Mouse (Mus musculus) embryonic facial prominence, embryonic 14.5 days (tissue): ENCODE data around the gene C8a. TPM values are rescaled to one million over a fixed set of nuclear protein-coding genes. Genes with fewer than 3 reads are reported as not detected.

ENCODE experiments used
- ATAC-seq: fragments of 200-750 bp; cut with Nextera tagmentation; 2 replicates; pipeline ENCODE4 v1.8.0; 2017; ENCODE audit warnings: low read depth, moderate number of reproducible peaks, moderate TSS enrichment
- DNase-seq: peaks from one replicate; pipeline ENCODE4 v3.0.0-alpha.2; 2015; ENCODE audit warnings: low spot score
- H3K27ac ChIP-seq: fragments of 300-500 bp; sonication (generic); replicated peaks from 2 replicates; pipeline ENCODE4 v1.5.1; 2014; ENCODE audit warnings: low read depth, mild to moderate bottlenecking, low read length, moderate library complexity
- H3K27me3 ChIP-seq: fragments of 300-500 bp; sonication (generic); replicated peaks from 2 replicates; pipeline ENCODE4 v1.6.1; 2014; ENCODE audit warnings: low read length; ENCODE audit not compliant: control insufficient read depth, insufficient read depth
- H3K36me3 ChIP-seq: fragments of 300-500 bp; sonication (generic); 2 replicates; pipeline ENCODE4 v1.6.1; 2014; ENCODE audit warnings: low read length, mixed read lengths; ENCODE audit not compliant: control insufficient read depth, insufficient read depth
- H3K4me1 ChIP-seq: fragments of 300-500 bp; sonication (generic); 2 replicates; pipeline ENCODE4 v1.6.1; 2014; ENCODE audit warnings: antibody characterized with exemption, low read length; ENCODE audit not compliant: control insufficient read depth, insufficient read depth
- H3K4me2 ChIP-seq: fragments of 300-500 bp; sonication (generic); 2 replicates; pipeline ENCODE4 v1.6.1; 2014; ENCODE audit warnings: low read depth, mild to moderate bottlenecking, low read length, moderate library complexity, mixed read lengths
- H3K4me3 ChIP-seq: fragments of 300-500 bp; sonication (generic); 2 replicates; pipeline ENCODE4 v1.5.1; 2014; ENCODE audit warnings: low read depth, mild to moderate bottlenecking, low read length
- H3K9ac ChIP-seq: fragments of 300-500 bp; sonication (generic); 2 replicates; pipeline ENCODE4 v1.6.1; 2014; ENCODE audit warnings: low read depth, mild to moderate bottlenecking, low read length, moderate library complexity, mixed read lengths
- H3K9me3 ChIP-seq: fragments of 300-500 bp; sonication (generic); 2 replicates; pipeline ENCODE4 v1.6.1; 2016; ENCODE audit warnings: low read length; ENCODE audit not compliant: control insufficient read depth
- WGBS: fragments of 180-500 bp; shearing (Covaris S2); extraction: QIAGEN DNeasy Blood & Tissue Kit; methylation state at CpG from one replicate; pipeline ENCODE4 v1.1.7; 2014; 5-methylcytosine and 5-hydroxymethylcytosine counted together
- polyA plus RNA-seq: library from polyadenylated mRNA; unstranded; fragments of >200 nt; fragmentation: Nextera tagmentation; extraction: Ambion mirVana; gene quantifications from 2 replicates; pipeline ENCODE4 v1.2.1, GENCODE M21; 2014

The C8a gene
- polyA plus RNA-seq, 1 experiment from 2014 or later: not detected

GRCm38 (mm10) chr4:104810710-104811286 is 65.4 kb downstream of the C8a start:
- Histone ChIP-seq H3K27me3 (no peaks in the 10 kb centered on the region), H3K9me3 (no peaks in the 10 kb centered on the region), H3K4me1 (no peaks in the 10 kb centered on the region), H3K36me3 (no peaks in the 10 kb centered on the region), H3K4me3 (no peak overlapping the region), H3K9ac (no peak overlapping the region), H3K27ac (no peak overlapping the region), H3K4me2 (no peak overlapping the region)
- ATAC-seq (no peak), DNase-seq (no peak)
- 83% methylated on average over 10 of the region's 10 CpGs for WGBS

GRCm38 (mm10) chr4:104805414-104806257 is 70.6 kb downstream of the C8a start:
- H3K27ac ChIP-seq: no peak overlapping the region
- H3K4me3 ChIP-seq: no peak overlapping the region
- H3K4me1 ChIP-seq: no peaks in the 10 kb centered on the region
- 69% methylated on average over 19 of the region's 19 CpGs for WGBS
- no peaks in the 10 kb centered on the region for H3K9me3 ChIP-seq
- H3K27me3 ChIP-seq: no peaks in the 10 kb centered on the region
- no peak for DNase-seq
- H3K9ac ChIP-seq: no peak overlapping the region
- no peak for ATAC-seq
- H3K4me2 ChIP-seq: no peak overlapping the region
- H3K36me3 ChIP-seq: no peaks in the 10 kb centered on the region

- WGBS: 89% methylated on average over 4 of the region's 4 CpGs
- Histone ChIP-seq H3K9me3 (no peaks in the 10 kb centered on the region), H3K4me1 (no peaks in the 10 kb centered on the region), H3K36me3 (no peaks in the 10 kb centered on the region), H3K4me2 (no peak overlapping the region), H3K9ac (no peak overlapping the region), H3K27ac (no peak overlapping the region), H3K4me3 (no peak overlapping the region), H3K27me3 (no peaks in the 10 kb centered on the region)
- ATAC-seq: no peak
- DNase-seq: no peak
These were observed 72.1 kb downstream of the C8a start for GRCm38 (mm10) chr4:104804100-104804499.

GRCm38 (mm10) chr4:104801625-104802024 is 74.6 kb downstream of the C8a start:
- no peak overlapping the region for H3K4me3 ChIP-seq

GRCm38 (mm10) chr4:104798951-104799350 is 77.2 kb downstream of the C8a start:
- H3K4me2 ChIP-seq: no peak overlapping the region
- H3K4me3 ChIP-seq: no peak overlapping the region
- no peaks in the 10 kb centered on the region for H3K4me1 ChIP-seq
- H3K27ac ChIP-seq: no peak overlapping the region
- no peaks in the 10 kb centered on the region for H3K36me3 ChIP-seq
- no peak for DNase-seq
- 71% methylated on average over 9 of the region's 9 CpGs for WGBS
- no peaks in the 10 kb centered on the region for H3K9me3 ChIP-seq
- no peak overlapping the region for H3K9ac ChIP-seq
- no peak for ATAC-seq
- H3K27me3 ChIP-seq: no peaks in the 10 kb centered on the region

More at GRCm38 (mm10) chr4:104801625-104802024, 74.6 kb downstream of the C8a start:
- H3K9ac ChIP-seq: no peak overlapping the region
- no peaks in the 10 kb centered on the region for H3K4me1 ChIP-seq
- H3K27ac ChIP-seq: no peak overlapping the region
- ATAC-seq (no peak), DNase-seq (no peak)
- no peak overlapping the region for H3K4me2 ChIP-seq
- H3K9me3 ChIP-seq: no peaks in the 10 kb centered on the region
- WGBS: 96% methylated on average over 3 of the region's 3 CpGs
- no peaks in the 10 kb centered on the region for H3K36me3 ChIP-seq
- H3K27me3 ChIP-seq: no peaks in the 10 kb centered on the region

GRCm38 (mm10) chr4:104792111-104792510 is 84.1 kb downstream of the C8a start:
- DNase-seq (no peak), ATAC-seq (no peak)
- Histone ChIP-seq H3K27ac (no peak overlapping the region), H3K9ac (no peak overlapping the region), H3K4me3 (no peak overlapping the region), H3K4me1 (no peaks in the 10 kb centered on the region), H3K36me3 (no peaks in the 10 kb centered on the region), H3K9me3 (no peaks in the 10 kb centered on the region), H3K27me3 (no peaks in the 10 kb centered on the region), H3K4me2 (no peak overlapping the region)
- 92% methylated on average over 4 of the region's 4 CpGs for WGBS

GRCm38 (mm10) chr4:104782346-104782745 is 93.9 kb downstream of the C8a start:
- Histone ChIP-seq H3K27me3 (no peaks in the 10 kb centered on the region), H3K4me3 (no peak overlapping the region), H3K9me3 (no peaks in the 10 kb centered on the region), H3K36me3 (no peaks in the 10 kb centered on the region), H3K4me2 (no peak overlapping the region), H3K9ac (no peak overlapping the region), H3K4me1 (no peaks in the 10 kb centered on the region), H3K27ac (no peak overlapping the region)
- 80% methylated on average over 4 of the region's 4 CpGs for WGBS
- DNase-seq (no peak), ATAC-seq (no peak)

GRCm38 (mm10) chr4:104781441-104781840 is 94.8 kb downstream of the C8a start:
- Histone ChIP-seq H3K27me3 (no peaks in the 10 kb centered on the region), H3K27ac (no peak overlapping the region), H3K4me3 (no peak overlapping the region), H3K4me2 (no peak overlapping the region), H3K9me3 (no peaks in the 10 kb centered on the region), H3K36me3 (no peaks in the 10 kb centered on the region), H3K9ac (no peak overlapping the region), H3K4me1 (no peaks in the 10 kb centered on the region)
- 91% methylated on average over 3 of the region's 3 CpGs for WGBS
- ATAC-seq (no peak), DNase-seq (no peak)

- no peaks in the 10 kb centered on the region for H3K4me1 ChIP-seq
These were observed 96.7 kb downstream of the C8a start for GRCm38 (mm10) chr4:104779460-104779859.

More at GRCm38 (mm10) chr4:104779460-104779859, 96.7 kb downstream of the C8a start:
- no peak overlapping the region for H3K27ac ChIP-seq
- WGBS: 85% methylated on average over 5 of the region's 5 CpGs
- H3K9me3 ChIP-seq: no peaks in the 10 kb centered on the region
- H3K27me3 ChIP-seq: no peaks in the 10 kb centered on the region
- DNase-seq (no peak), ATAC-seq (no peak)
- H3K9ac ChIP-seq: no peak overlapping the region
- no peak overlapping the region for H3K4me3 ChIP-seq
- H3K4me2 ChIP-seq: no peak overlapping the region
- no peaks in the 10 kb centered on the region for H3K36me3 ChIP-seq
